Mouse (Mus musculus): ENCODE measurements at regions not wholly inside any gene's neighbourhood (a gene's known extent, or its start where the extent isn't known, plus 50 kb on each side); places are given as distances from the start of the nearest gene placed in this dataset.

- no peak for TF ChIP-seq POLR2A (IDR thresholded peaks at IDR 0.05; ENCODE audit: extremely low read depth, insufficient read depth, low read length)
- TF ChIP-seq CTCF (IDR thresholded peaks at IDR 0.05; ENCODE audit: low read depth, low read length): no peak
Measured at GRCm38 (mm10) chr12:79890887-79891286, 221.9 kb downstream of the Zfp36l1 start.
